Mouse (Mus musculus): ENCODE data around the gene Tec. TPM values are rescaled to one million over a fixed set of nuclear protein-coding genes. Genes with fewer than 3 reads are reported as not detected.
A peak's percentile ranks its signal among the peaks of the same experiment; 100 is the strongest.

The Tec gene
- 10 to 100 TPM; 13.6 to 16.1 TPM for total RNA-seq (2021)

DNA sequence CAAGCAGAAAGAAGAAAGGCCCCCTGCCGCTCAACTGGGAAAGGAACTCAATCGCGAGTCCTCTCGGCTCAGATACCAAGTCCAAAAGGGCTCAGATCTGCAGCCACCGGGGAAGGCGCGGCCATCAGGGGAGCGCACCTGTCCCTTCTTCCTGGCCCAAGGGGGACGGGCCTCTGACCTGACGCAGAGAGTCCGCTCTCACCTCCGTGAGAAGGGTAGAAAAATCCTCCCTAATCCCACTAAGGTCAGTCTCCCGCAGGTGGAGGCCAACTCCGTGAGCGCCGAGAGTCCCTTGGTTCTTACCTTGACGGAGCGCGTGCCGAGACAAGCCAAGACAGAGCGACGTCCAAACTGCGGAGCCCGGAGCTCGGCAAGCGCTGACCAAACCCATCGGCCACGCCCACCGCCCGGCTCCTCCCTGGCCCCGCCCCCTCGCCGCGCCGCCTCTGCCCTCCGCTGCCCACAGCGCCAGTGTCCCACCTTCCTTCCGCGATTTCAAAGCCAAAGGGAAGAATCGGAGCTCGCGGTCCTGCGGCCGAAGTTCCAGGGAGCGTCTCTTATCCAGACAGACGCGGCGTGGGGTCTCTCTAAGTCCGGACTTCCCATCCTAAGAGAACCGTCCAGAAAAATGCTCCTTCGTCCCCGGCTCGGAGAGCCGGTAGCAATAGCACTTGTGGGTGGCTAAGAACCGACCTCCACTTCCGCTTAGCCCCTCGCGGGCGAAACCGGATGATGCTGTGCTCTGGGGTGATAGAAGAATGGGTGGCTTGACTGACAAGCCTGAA is at the start of gene Tec:
Gene Tec, minus strand, starts transcription at position 393 of the 785 bp plus-strand sequence.
- peak; percentile 92 for DNase-seq
- intact Hi-C loops (cut with DNase I): no loop called here

GRCm38 (mm10) chr5:72916851-72917250 is 48.6 kb upstream of the Tec start:
- DNase-seq: no peak
- intact Hi-C loops (cut with DNase I): no loop called here

- intact Hi-C loops (cut with DNase I): no loop called here
- no peak for DNase-seq
These were observed 47.8 kb upstream of the Tec start for GRCm38 (mm10) chr5:72916048-72916447.

DNA sequence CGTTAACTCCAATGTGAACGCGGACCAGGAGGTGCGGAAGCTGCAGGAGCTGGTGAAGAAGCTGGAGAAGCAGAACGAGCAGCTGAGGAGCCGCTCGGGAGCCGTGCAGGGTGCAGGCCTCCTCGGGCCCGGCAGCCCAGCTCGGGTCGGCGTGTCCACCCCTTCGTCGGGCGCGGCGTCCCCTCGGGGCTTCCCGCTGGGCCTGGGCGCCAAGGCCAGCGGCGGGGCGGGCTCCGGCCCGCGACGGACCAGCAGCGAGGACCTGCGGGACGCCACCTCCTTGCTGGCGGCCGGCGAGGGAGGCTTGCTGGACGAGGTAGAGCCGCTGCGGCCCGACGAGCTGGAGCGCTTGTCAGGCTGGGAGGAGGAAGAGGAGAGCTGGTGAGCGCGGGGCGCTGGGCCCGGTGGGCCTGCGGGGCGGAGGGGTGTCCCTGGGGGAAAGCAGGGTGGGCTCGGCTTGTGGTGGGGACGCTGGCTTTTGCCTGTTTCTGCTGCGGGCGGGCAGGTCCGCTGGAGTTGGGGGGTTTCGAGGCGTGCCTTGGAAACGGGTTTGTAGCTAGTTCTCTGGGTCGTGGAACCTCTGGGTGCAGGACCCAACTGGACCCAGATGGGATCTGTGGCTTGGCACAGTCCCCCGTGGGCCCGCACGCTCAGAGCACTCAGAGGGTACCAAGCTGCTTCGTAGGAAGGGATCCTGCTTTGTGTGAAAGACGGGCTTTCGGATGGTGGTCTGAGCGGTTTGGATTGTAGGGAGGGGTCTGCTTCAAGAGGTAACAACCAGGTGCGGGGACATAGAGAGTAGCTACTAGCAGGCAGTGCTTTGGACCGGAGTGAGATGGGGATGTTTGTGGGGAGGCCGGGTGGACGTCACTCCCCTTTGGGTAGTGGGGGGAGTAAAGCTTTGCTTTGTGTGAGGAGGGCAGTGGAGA is 46.6 kb upstream of the Tec start:
- intact Hi-C loops (cut with DNase I): no loop called here

DNA sequence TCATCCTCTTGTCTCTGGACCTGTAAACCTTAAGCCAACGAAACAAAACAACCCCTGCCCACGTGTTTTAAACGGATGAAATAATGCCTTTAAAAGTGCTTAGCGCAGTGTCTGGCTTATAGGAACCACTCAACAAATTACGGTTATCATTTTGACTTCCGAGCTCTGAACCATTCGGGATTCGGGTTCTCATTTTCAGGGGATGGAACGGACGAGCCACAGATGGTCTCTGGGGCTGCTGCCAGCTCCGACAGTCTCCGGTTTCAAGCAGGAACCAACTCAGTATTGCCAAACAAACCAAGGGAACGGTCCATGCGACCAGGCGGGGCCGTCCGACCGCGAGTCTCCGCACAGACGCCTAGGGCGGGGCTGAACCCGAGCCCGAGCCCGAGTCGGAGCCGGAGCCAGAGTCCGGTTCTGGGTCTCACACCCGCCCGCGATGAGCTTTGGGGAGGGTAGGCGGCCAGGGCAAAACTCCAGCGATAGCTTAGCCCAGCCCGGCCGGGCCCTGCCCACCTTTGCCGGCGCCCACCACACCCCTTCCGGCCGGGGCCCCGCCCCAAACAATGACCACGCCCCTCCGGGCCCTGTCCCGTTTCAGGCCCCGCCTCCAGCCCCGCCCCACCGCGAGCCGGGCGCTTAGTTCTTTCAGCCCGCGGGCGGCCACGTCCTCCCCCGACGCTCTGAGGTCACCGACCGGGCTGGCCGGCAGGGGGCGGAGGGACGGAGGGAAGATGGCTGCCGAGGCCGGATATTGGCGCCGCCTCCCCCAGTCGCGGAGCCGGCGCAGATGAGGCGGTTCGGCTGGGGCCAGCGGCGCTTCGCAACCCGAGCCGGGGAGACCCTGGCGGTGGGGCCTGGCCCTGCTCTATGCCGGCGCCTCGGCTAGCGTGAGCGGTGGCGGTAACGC is 45.6 kb upstream of the Tec start, which contains the start of gene Slain2:
Gene Slain2, plus strand, starts transcription at position 657 of the 910 bp plus-strand sequence.
- peak; percentile 99 for DNase-seq
- intact Hi-C loops (cut with DNase I): no loop called here

More for the DNA sequence above, 46.6 kb upstream of the Tec start:
- peak; percentile 41 for DNase-seq

DNA sequence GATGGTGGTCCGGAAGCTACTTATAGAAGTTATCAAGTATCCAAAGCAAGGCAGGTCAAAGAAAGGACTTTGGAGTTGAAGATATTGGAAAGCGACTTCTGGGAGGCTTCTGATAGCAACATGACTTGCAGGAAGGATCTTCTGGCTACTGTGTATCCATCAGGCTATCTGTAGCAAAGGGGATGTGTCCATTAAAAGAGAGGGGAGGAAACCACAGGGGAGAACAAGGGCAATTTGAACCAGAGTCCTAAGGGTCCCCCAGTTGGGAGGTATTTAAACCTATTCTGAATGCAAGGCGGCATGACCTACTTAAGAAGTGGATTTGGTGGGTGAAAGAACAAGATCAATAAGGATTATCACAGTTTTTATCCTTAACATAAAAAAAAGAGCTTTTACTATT is 43.0 kb upstream of the Tec start:
- DNase-seq: no peak
- intact Hi-C loops (cut with DNase I): no loop called here

GRCm38 (mm10) chr5:72910373-72910772 is 42.1 kb upstream of the Tec start:
- no peak for DNase-seq
- intact Hi-C loops (cut with DNase I): no loop called here

GRCm38 (mm10) chr5:72909363-72909762 is 41.1 kb upstream of the Tec start:
- intact Hi-C loops (cut with DNase I): no loop called here
- DNase-seq: no peak

- DNase-seq: no peak
- intact Hi-C loops (cut with DNase I): no loop called here
These were observed 40.1 kb upstream of the Tec start for GRCm38 (mm10) chr5:72908324-72908936.

- no peak for DNase-seq
- intact Hi-C loops (cut with DNase I): no loop called here
These were observed 39.1 kb upstream of the Tec start for GRCm38 (mm10) chr5:72907402-72907801.

GRCm38 (mm10) chr5:72904903-72905790 is 36.9 kb upstream of the Tec start:
- intact Hi-C loops (cut with DNase I): no loop called here
- DNase-seq: no peak

DNA sequence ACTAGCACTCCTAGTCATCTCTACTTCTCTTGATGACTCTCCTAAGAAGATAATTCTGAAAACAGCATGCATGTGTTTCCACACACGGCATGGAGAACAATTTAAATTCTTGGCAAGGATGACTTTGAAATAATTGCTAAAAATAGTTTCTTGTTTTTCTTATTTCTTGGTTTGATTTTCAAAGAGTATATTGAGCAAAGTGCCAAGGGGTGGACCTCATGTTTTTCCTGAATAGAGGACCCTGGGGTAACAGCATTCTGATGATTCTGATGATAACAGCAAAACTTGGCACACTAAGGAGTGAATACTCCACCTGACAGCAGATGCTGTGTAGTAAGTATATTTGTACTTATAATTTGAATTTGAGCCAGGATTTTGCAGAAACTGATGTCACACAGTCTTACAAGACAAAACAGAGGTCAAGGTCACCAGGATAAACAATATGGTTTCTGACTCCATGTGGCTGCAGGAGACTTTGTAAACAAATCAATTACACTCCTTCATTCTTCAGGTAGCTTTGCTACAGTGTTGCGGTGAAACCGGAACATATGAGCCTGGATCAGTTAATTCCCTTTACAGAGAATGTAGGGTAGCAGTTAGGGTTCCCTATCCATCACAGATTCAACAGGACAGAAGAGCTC is 34.7 kb upstream of the Tec start:
- intact Hi-C loops (cut with DNase I): no loop called here

DNA sequence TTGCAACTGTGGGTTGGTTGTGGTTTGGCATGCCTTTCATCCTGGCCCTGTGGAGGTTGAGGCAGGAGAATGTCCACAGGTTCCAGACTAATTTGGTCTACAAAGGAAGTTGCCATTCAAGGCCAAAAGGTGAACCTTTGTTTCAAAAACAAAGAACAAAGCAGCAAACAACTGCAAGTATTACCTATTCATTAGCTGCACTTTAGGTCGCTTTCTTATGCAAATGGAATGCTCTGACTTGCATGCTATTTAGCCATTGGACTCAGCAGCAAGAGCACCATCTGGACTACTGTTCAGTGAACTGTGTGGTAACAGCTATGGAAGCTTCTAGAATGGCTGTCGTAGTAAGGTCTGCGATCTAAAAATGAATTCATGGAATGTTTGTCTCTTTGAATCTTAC is 34.0 kb upstream of the Tec start:
- intact Hi-C loops (cut with DNase I): no loop called here
- no peak for DNase-seq

More for the DNA sequence above, 34.7 kb upstream of the Tec start:
- no peak for DNase-seq

GRCm38 (mm10) chr5:72901866-72902265 is 33.6 kb upstream of the Tec start:
- DNase-seq: no peak

GRCm38 (mm10) chr5:72899255-72899654 is 31.0 kb upstream of the Tec start:
- intact Hi-C loops (cut with DNase I): no loop called here
- DNase-seq: no peak

More at GRCm38 (mm10) chr5:72901866-72902265, 33.6 kb upstream of the Tec start:
- intact Hi-C loops (cut with DNase I): no loop called here

GRCm38 (mm10) chr5:72897998-72898397 is 29.7 kb upstream of the Tec start:
- DNase-seq: no peak
- intact Hi-C loops (cut with DNase I): no loop called here

DNA sequence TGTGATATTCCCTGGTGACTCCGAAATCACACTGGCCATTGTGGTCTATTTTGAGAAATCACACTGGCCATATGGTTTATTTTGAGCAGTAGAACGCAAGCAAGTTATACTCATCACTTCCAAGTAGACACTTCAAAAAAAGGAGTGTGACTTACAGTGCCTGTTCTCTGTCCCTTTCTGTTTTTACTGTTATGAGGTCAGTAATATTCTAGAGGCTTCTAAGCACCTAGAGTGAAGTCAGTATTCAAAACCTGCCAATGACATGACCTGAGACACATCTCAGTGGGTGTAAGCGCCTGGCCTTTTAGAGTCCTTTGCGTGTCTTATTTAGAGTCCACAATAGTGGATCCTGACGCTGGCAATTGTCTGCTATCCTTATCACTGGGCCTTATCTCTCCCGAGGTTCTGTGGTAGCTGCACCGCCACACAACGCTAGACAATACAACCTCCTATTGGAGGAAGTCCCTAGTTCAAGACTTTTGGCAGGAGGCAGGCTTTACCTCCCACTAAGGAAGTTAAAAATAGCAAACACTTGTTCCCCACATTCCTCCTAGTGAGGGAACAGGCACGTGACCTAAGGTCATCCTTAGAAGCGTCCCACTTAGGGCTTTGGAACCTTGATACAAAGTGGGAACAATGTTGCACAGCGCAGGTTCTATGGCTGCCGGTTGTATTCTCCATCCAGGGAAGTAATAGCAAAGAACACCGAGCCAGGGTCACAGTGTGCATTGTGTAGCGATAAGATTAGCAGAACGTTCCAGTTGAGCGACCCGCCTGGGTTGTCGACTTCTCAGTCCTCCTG is 28.4 kb upstream of the Tec start:
- no peak for DNase-seq
- intact Hi-C loops (cut with DNase I): no loop called here

- intact Hi-C loops (cut with DNase I): no loop called here
These were observed 27.0 kb upstream of the Tec start for GRCm38 (mm10) chr5:72895261-72895660.

More at GRCm38 (mm10) chr5:72895261-72895660, 27.0 kb upstream of the Tec start:
- no peak for DNase-seq
